Mouse (Mus musculus) liver, postnatal 0 days (tissue): ENCODE measurements around the gene Nkrf. TPM values are rescaled to one million over a fixed set of nuclear protein-coding genes. Genes with fewer than 3 reads are reported as not detected.
A peak's percentile ranks its signal among the peaks of the same experiment; 100 is the strongest.

Source experiments
- ATAC-seq: fragments of 200-750 bp; cut with Nextera tagmentation; 2 replicates; pipeline ENCODE4 v1.8.0; 2017; ENCODE audit warnings: mild to moderate bottlenecking, moderate library complexity
- DNase-seq: peaks from one replicate; pipeline ENCODE4 v3.0.0-alpha.2; 2016
- H3K27ac ChIP-seq: fragments of 300-500 bp; sonication (generic); 2 replicates; pipeline ENCODE4 v1.5.1; 2014; ENCODE audit warnings: antibody characterized with exemption, moderate library complexity, mild to moderate bottlenecking, low read depth
- H3K27me3 ChIP-seq: fragments of 300-500 bp; sonication (generic); 2 replicates; pipeline ENCODE4 v1.6.1; 2014; ENCODE audit warnings: low read length, control low read depth, mixed read lengths; ENCODE audit not compliant: insufficient read depth
- H3K36me3 ChIP-seq: fragments of 300-500 bp; sonication (generic); replicated peaks from 2 replicates; pipeline ENCODE4 v1.6.1; 2014; ENCODE audit warnings: mild to moderate bottlenecking, control low read depth, low read length, moderate library complexity, mixed read lengths; ENCODE audit not compliant: insufficient read depth
- H3K4me1 ChIP-seq: fragments of 300-500 bp; sonication (generic); 2 replicates; pipeline ENCODE4 v1.6.1; 2014; ENCODE audit warnings: antibody characterized with exemption, mild to moderate bottlenecking, control low read depth; ENCODE audit not compliant: insufficient read depth
- H3K4me2 ChIP-seq: fragments of 300-500 bp; sonication (generic); 2 replicates; pipeline ENCODE4 v1.6.1; 2014; ENCODE audit warnings: low read depth, mild to moderate bottlenecking, low read length, moderate library complexity, mixed read lengths
- H3K4me3 ChIP-seq: fragments of 300-500 bp; sonication (generic); 2 replicates; pipeline ENCODE4 v1.5.1; 2014; ENCODE audit warnings: low read depth, low read length
- H3K9ac ChIP-seq: fragments of 300-500 bp; sonication (generic); replicated peaks from 2 replicates; pipeline ENCODE4 v1.6.1; 2014; ENCODE audit warnings: mild to moderate bottlenecking, moderate library complexity
- H3K9me3 ChIP-seq: fragments of 300-500 bp; sonication (generic); 2 replicates; pipeline ENCODE4 v1.6.1; 2016; ENCODE audit warnings: mild to moderate bottlenecking, control low read depth, low read length, mixed read lengths
- CTCF ChIP-seq: sonication (generic); IDR thresholded peaks from 2 replicates; pipeline ENCODE4 v1.5.1; 2016; ENCODE audit warnings: antibody characterized with exemption, low read depth
- EP300 ChIP-seq: IDR thresholded peaks from 2 replicates; pipeline ENCODE4 v1.6.1; 2016; ENCODE audit warnings: antibody characterized with exemption, low read depth, mild to moderate bottlenecking
- WGBS: fragments of 180-500 bp; shearing (Covaris S2); extraction: QIAGEN DNeasy Blood & Tissue Kit; methylation state at CpG from one replicate; pipeline ENCODE4 v1.1.7; 2014; ENCODE audit not compliant: insufficient replicate concordance; 5-methylcytosine and 5-hydroxymethylcytosine counted together
- polyA plus RNA-seq: library from polyadenylated mRNA; unstranded; fragments of >200 nt; fragmentation: Nextera tagmentation; extraction: Ambion mirVana; gene quantifications from 2 replicates; pipeline ENCODE4 v1.2.1, GENCODE M21; 2015

Gene Nkrf
- polyA plus RNA-seq, 1 experiment from 2014 or later: 0.69 TPM

GRCm38 (mm10) chrX:36841698-36842097, 61.0 kb downstream of the Nkrf start:
- Histone ChIP-seq H3K4me1 (no peaks in the 10 kb centered on the region), H3K36me3 (no peaks in the 10 kb centered on the region), H3K9me3 (no peaks in the 10 kb centered on the region), H3K9ac (no peak overlapping the region), H3K27me3 (no peaks in the 10 kb centered on the region), H3K27ac (no peak overlapping the region), H3K4me2 (no peak overlapping the region), H3K4me3 (no peak overlapping the region)
- WGBS: 55% methylated on average over 6 of the region's 6 CpGs
- ATAC-seq (no peak), DNase-seq (no peak)
- TF ChIP-seq EP300 (no peak), CTCF (no peak)

- DNase-seq (peak; percentile 26), ATAC-seq (no peak)
- Histone ChIP-seq H3K4me3 (no peak overlapping the region), H3K9me3 (no peaks in the 10 kb centered on the region), H3K27ac (no peak overlapping the region), H3K9ac (no peak overlapping the region), H3K27me3 (no peaks in the 10 kb centered on the region), H3K4me2 (no peak overlapping the region), H3K36me3 (no peaks in the 10 kb centered on the region), H3K4me1 (no peaks in the 10 kb centered on the region)
- WGBS: 46% methylated on average over 7 of the region's 7 CpGs
- TF ChIP-seq EP300 (no peak), CTCF (no peak)
Observed at GRCm38 (mm10) chrX:36839391-36839790, 63.3 kb downstream of the Nkrf start.

Other genes with a start within 250 kb of the Nkrf start
- 0.41 and 0.69 TPM in 2 replicates for gene Slc25a43, start 159.2 kb downstream of the Nkrf start, polyA plus RNA-seq
- 703 and 719 TPM in 2 replicates for gene Slc25a5, start 107.2 kb downstream of the Nkrf start, polyA plus RNA-seq
- gene Ube2a, start 29.0 kb downstream of the Nkrf start, polyA plus RNA-seq: 92.5 and 94.9 TPM in 2 replicates
- gene C330007P06Rik, start 28.8 kb downstream of the Nkrf start, polyA plus RNA-seq: 9.2 TPM in 2 replicates
- 3.4 TPM in 2 replicates for gene Sept6, start 88.9 kb upstream of the Nkrf start, polyA plus RNA-seq
- 0.11 TPM in 1 of 2 replicates, not detected in the other for gene Sowahd, start 145.9 kb upstream of the Nkrf start, polyA plus RNA-seq
- 364 and 376 TPM in 2 replicates for gene Rpl39, start 182.5 kb upstream of the Nkrf start, polyA plus RNA-seq
- gene Upf3b, start 207.4 kb upstream of the Nkrf start, polyA plus RNA-seq: 8.3 and 8.5 TPM in 2 replicates
- gene Nkap, start 223.9 kb upstream of the Nkrf start, polyA plus RNA-seq: 4.9 and 7.2 TPM in 2 replicates